Mouse (Mus musculus): ENCODE data around the gene Tial1.

The Tial1 gene

GRCm38 (mm10) chr7:128461285-128462215 lies at the start of gene Tial1:
TSS of gene Tial1 (minus strand) at chr7:128461717.
- peak; percentile 91 to 93 for DNase-seq (ENCODE audit: low spot score in 2 of 2)

DNA sequence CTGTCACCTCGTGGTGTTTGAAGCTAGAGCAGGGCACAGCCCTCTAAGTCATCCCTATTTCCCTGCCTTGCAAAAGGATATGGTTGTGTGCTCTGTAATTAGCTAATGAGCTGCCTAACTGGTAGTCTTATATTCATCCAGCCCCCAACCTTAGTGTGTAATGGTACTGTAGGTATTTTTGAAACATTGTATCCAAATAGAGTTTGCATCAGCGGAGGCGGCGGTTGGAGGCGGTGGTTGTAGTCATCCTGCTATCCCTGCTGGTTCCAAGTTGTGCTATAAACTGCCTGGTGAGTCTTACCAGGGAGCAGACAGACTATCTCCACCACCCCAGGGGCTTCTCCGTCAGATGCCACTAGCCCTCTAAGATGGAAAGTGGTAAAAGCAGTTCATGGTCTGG lies 42.6 kb upstream of the Tial1 start:
- no peak for DNase-seq (ENCODE audit: low spot score in 2 of 2)

DNA sequence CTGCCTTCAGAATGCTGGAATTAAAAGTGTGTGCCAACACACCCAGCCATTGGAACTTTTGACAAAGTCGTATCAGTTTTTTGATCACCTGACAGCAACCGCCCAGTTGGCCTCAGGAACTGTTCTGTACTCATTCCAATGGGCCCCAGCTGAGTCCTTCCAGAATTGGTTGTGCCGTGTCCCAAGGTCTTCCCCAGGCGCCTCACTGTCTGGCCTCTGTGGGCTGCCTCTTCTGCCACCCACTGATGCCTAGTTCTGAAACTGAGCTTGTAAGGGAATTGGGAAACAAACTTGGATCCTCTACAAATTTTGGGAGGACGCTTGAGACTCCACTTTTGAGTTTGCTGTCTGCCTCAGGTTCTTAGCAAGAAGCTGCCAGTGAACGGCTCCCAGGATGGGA lies 38.3 kb upstream of the Tial1 start:
- DNase-seq (ENCODE audit: low spot score in 2 of 2): no peak

DNA sequence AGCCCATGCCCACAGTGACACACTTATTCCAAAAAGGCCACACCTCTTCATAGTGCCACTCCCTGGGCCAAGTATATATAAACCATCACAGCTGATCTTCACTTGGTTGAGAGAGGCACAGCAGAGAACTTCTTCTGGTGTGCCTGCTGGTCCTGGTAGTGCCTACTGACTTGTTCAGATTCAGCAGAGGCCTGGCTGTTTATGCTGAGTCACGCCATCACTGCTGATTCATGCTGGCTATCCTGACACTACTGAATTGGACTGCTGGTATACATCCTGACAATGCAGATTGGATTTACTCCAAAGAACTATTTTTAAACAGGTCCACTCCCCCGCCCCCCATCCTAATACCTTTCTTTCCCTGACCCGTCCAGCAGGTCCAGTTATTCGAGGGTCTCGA lies 33.0 kb upstream of the Tial1 start:
- no peak for DNase-seq (ENCODE audit: low spot score in 2 of 2)

DNA sequence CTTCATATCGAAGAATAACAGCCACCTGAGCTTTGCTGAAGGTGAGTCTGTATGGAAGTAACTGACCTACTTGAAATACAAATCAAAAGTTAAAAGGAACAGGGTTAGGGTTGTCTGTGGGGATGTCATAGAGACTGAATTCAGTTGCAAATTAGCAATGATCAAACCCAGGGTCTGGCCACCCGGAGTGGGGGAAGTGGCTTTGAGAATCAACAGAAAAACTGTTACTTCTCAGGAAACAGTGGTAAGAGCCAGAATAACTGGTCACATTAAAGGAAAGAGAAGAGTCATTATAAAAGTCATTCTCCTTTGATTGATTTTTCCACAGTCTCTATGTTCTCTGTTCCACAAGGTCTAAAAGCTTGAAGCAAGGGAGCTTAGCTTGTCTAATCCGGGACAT lies 27.5 kb upstream of the Tial1 start:
- no peak for DNase-seq (ENCODE audit: low spot score in 2 of 2)

DNA sequence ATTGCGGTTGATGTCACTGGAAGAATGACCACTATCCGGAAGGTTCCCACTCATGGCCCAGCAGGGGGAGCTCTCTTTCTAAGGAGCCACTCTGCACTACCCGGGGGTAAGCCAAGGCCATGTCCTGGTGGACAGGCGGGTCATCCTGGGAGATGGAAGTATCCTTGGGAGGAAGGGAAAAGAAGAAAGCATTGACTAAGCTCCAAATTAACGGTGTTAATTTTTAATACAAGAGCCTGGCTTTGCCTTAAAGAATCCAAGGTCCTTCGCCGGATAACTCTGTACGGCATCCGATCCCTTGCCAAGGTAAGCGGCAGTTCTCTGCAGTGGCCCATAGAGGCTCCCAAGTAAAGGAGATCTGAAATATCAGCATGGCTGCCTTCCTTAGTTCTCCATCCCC lies 12.8 kb upstream of the Tial1 start:
- DNase-seq (ENCODE audit: low spot score in 2 of 2): peak in 1 of 2 experiments; percentile 14

GRCm38 (mm10) chr7:128462406-128462805 lies 889 bp upstream of the Tial1 start:
- peak; percentile 5 to 6 for DNase-seq (ENCODE audit: low spot score in 2 of 2)

DNA sequence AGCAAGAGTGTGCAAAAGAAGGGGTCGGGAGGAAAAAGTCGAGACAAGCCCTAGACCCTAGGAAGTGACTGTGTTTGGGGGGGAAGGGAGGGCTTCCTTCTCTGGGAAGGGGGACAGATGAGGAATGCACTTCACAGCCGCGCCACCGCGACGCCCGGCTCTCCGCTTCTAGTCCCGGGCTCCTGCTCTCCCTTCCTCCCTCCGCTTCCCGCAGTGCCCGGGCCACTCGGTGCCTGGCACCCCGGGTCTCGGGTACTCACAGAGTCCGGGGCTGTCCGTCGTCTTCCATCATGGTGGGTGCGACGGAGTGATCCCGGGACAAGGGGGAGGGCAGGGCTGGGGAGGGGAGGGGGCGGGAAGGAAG lies 670 bp downstream of the Tial1 start:
- DNase-seq (ENCODE audit: low spot score in 2 of 2): peak in 1 of 2 experiments; percentile 44

- DNase-seq (ENCODE audit: low spot score in 2 of 2): peak; percentile 45 to 50
These were observed 1.2 kb downstream of the Tial1 start for GRCm38 (mm10) chr7:128460131-128460864.

GRCm38 (mm10) chr7:128459791-128460130 lies 1.8 kb downstream of the Tial1 start:
- DNase-seq (ENCODE audit: low spot score in 2 of 2): no peak

GRCm38 (mm10) chr7:128458011-128458410 lies 3.5 kb downstream of the Tial1 start:
- no peak for DNase-seq (ENCODE audit: low spot score in 2 of 2)

DNA sequence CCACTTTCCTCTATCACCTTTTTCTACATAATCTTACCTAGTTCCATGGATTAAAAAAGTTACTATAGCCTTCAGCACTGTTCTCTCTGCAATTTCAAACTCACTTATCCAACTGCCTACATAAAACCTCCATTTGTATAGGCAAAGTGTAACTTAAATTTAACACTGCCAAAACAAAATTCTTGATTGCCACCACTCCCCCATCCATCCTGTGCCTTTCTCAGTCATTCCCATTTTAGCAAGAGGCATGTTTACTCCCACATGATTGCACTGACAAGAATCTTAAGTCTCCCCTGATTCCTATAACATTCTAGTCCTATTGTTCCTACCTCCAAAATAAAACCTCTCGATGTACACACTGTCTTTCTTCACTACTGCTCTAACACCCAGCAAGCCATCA lies 8.8 kb downstream of the Tial1 start:
- no peak for DNase-seq (ENCODE audit: low spot score in 2 of 2)

GRCm38 (mm10) chr7:128440584-128440983 lies 20.9 kb downstream of the Tial1 start:
- no peak for DNase-seq (ENCODE audit: low spot score in 2 of 2)

GRCm38 (mm10) chr7:128439251-128439650 lies 22.3 kb downstream of the Tial1 start:
- no peak for DNase-seq (ENCODE audit: low spot score in 2 of 2)

- DNase-seq (ENCODE audit: low spot score in 2 of 2): no peak
These were observed 23.4 kb downstream of the Tial1 start for GRCm38 (mm10) chr7:128438131-128438530.

DNA sequence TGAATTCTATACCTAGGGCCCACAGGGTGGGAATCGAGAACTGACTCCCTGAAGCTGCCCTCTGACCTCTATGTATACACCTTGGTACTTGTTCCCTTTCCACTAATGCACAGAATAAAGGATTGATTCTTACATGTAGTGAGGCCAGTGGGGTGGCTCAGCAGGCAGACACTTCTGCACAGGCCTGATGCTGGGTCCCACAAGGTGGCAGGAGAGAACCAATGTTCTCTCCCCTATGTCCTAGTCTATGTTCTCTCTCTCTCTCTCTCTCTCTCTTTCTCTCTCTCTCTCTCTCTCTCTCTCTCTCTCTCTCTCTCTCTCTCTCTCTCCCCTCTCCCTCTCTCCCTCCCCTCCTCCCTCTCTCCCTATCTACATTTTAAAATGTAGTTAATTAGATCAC lies 28.3 kb downstream of the Tial1 start:
- no peak for DNase-seq (ENCODE audit: low spot score in 2 of 2)

- DNase-seq (ENCODE audit: low spot score in 2 of 2): no peak
These were observed 28.9 kb downstream of the Tial1 start for GRCm38 (mm10) chr7:128432574-128432973.

DNA sequence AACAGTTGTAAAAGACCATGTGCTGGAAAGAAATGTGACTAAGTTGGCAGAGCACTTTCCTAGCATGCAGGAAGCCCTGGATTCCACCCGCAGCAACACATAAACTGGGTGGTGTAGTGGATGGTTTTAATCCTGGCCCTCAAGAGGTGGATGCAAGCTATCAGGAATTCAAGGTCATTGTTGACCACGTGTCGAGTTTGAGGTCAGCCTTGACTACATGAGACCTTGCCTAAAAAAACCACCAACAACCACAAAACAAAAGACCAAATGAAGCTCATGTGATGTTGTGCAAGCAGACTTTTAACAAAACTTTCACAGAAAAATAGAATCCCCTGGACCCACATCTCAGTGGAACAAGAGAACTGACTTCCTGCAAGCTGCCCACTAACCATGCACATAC lies 39.0 kb downstream of the Tial1 start:
- no peak for DNase-seq (ENCODE audit: low spot score in 2 of 2)

GRCm38 (mm10) chr7:128421701-128422100 lies 39.8 kb downstream of the Tial1 start:
- no peak for DNase-seq (ENCODE audit: low spot score in 2 of 2)

- no peak for DNase-seq (ENCODE audit: low spot score in 2 of 2)
These were observed 41.8 kb downstream of the Tial1 start for GRCm38 (mm10) chr7:128419690-128420089.

GRCm38 (mm10) chr7:128417930-128418779 lies 43.4 kb downstream of the Tial1 start, which contains the start of gene Rgs10:
TSS of gene Rgs10 (minus strand) at chr7:128418758.
- peak; percentile 46 to 57 for DNase-seq (ENCODE audit: low spot score in 2 of 2)

Data from thymus, postnatal 10 days (tissue).